Mouse (Mus musculus) layer of hippocampus, postnatal 36 days (tissue): ENCODE data around the gene Rhoj. TPM values are rescaled to one million over a fixed set of nuclear protein-coding genes. Genes with fewer than 3 reads are reported as not detected.
"Not testable (repeated sequence)": the region's sequence is repeated elsewhere in the genome, so short reads cannot be mapped to it uniquely, and the experiment has no call there.

Experiments
- DNase-seq, 2 experiments: peaks; one replicate each; pipeline ENCODE4 v3.0.0; 2022
- total RNA-seq, 2 experiments: library from RNA; stranded (reverse); gene quantifications; 2 replicates each; pipeline ENCODE4 v1.2.3; 2021

Rhoj gene
- total RNA-seq, 2 experiments from 2014 or later: 3.3 to 4.0 TPM

- no peak for DNase-seq
Observed at GRCm38 (mm10) chr12:75396616-75397015, 88.5 kb downstream of the Rhoj start.

- no peak for DNase-seq
Observed at GRCm38 (mm10) chr12:75397077-75397476, 89.0 kb downstream of the Rhoj start.

GRCm38 (mm10) chr12:75412964-75413363 is 104.8 kb downstream of the Rhoj start:
- no peak for DNase-seq

GRCm38 (mm10) chr12:75414991-75415390 is 106.9 kb downstream of the Rhoj start:
- no peak for DNase-seq

- DNase-seq: no peak
Observed at GRCm38 (mm10) chr12:75416681-75417080, 108.6 kb downstream of the Rhoj start, which contains the start of gene Gphb5. Gphb5 (minus strand) TSS chr12:75416781.

DNA sequence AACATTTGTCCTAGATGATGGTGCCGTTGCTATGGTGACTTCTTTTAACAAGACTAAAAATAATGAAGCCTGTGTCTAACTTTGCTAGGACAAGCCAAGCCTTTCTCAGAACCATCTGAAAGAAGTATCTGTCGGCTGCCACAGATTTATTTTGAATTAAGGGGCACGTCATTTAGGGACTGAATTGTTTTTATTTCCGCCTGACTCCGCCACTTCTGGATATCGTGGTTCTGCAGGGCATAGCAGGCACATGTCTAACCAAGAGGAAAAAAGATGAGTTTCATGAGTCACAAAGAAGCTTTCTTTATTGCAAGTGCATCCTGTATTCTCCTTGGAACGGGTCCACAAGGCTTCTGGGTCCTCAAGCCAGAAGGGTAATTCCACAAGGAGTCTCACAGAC is 116.2 kb downstream of the Rhoj start:
- peak; percentile 11 to 19 for DNase-seq

DNA sequence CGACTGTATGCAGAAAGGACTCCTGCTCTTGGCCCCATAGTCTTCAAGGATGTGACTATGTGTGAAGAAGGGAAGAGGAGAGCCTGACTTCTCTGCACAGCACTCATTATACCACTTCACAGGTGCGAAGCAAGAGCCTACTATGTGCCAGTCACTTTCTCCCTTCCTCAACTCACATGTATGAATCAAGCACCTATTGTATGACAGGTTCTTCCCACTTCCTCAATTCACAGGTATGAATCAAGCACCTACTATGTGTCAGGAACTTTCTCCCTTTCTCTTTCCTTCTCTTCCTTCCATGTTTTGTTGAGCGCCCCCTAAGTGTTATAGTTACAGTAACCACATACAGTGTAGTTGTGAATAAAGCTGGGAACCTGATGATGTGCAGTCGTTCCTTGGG is 116.7 kb downstream of the Rhoj start:
- DNase-seq: no peak

DNA sequence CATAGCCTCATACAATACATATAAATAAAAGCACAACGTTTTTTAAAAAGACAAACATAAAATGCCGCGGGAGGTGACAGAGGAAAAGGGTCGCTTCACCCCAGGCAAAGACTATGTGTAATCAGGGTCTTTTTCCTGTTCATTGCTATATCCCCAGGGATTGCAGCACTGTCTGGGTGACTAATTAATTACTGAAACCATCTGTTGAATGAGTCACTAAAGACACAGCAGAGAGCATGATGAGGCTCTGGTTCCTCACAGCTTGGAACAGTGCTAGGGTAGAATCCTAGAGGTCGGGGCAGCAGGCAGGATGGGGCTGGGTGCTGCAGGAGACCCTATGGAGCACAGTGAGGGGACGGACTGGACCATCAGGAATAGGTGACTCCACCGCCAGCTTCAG is 117.8 kb downstream of the Rhoj start:
- no peak for DNase-seq

DNA sequence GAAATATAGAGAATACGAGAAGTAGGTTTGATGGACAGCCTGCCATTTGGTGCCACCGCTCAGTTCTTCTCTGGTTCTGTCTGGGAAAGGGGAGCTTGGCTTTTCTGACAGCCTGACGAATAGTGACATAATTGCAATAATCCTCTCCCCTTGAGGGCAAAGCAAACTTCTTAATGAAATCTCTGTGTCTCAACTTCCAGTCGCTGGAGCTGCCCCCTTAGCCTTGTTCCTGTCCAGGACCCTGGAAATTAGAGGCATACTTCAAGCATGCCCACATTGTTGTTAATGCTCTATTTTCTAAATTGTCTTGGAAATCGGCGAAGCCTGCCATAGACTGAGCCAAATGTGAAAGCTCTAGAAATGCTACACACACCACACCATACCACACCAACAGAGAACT is 120.6 kb downstream of the Rhoj start:
- no peak for DNase-seq

DNA sequence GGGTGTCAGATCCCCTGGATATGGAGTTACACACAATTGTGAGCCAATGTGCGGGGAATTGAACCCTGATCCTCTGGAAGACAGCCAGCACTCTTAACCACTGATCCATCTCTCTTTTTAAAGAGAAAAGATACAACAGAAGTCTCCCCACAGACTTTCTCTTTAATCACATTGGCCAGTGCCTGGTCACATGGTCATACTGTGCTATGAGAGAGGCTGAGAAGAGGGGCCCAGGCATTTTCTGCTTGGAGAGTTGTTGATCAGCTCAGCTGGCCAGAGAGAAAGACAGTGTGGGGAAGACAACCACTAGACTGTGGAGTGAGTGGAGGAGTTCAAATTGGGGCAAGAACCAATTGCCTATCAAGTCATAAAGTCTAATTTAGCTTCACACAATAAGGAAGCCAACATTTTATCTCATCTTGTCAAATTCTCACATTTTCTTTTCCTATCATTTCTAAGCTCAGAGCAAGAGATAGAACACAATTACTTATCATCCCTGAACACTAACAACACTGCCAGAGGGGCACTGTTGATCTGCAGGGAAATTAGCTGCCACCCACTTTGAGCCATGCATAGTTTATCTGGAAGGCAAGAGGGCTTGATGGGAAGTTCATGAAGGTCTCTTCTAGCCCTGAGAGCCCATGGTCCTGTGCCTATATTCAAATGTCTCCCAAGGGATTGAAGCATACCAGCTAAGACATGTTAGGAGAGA is 121.7 kb downstream of the Rhoj start:
- DNase-seq: no peak

DNA sequence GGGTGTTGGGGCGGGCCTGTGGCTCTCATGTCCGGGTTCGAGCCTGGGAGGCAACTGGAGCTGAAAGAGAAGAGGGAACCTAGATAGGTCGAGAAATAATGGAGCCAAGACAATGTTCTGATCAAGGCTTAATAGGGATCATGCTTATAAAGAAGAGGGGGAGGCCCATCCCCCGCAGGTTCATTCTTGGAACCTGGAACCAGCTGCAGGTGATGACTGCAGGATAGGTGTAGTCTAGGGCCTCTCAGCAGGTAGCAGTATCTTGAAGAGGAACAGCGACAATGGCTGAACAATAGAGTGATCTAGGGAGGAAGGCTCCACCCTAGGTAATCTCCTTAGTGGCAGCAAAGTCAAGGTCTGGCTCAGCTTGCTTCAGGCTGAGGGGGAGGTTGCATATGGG is 124.3 kb downstream of the Rhoj start:
- not testable (repeated sequence) for DNase-seq

DNA sequence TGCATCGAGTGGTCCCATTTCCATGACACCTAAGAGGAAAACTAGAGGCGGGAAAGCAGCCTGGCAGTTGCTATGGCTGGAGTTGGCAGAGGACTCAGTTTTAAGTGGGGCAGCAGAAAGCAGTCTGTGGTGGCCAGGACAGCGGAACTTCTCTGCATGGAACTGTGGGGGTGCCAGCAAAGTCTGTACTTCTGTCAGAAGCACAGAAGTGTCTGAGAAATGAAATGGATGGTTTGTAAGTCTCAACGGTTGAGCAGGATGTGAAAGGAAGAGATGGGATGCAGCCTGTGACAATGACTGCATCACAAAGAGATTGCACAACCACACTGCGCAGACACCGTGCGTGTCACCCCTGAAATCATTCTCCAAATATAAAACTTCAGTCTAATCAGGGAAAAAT is 138.1 kb downstream of the Rhoj start:
- DNase-seq: no peak

GRCm38 (mm10) chr12:75448921-75449320 is 140.8 kb downstream of the Rhoj start:
- no peak for DNase-seq

- no peak for DNase-seq
Observed at GRCm38 (mm10) chr12:75449475-75449966, 141.4 kb downstream of the Rhoj start.

GRCm38 (mm10) chr12:75450011-75450410 is 141.9 kb downstream of the Rhoj start:
- no peak for DNase-seq

- DNase-seq: no peak
Observed at GRCm38 (mm10) chr12:75450592-75450991, 142.5 kb downstream of the Rhoj start.

Other genes starting within 250 kb of the Rhoj start
- 10 to 100 TPM; 12.4 to 13.5 TPM for gene Kcnh5, start 131.0 kb upstream of the Rhoj start, total RNA-seq
- gene Gphb5, start 108.5 kb downstream of the Rhoj start, total RNA-seq: not detected